Mouse (Mus musculus): ENCODE results near the gene Ppfia4.

Gene Ppfia4

GRCm38 (mm10) chr1:134339162-134339561 is 6.4 kb upstream of the Ppfia4 start:
- no peak for DNase-seq (ENCODE audit: low spot score in 2 of 2)

- DNase-seq (ENCODE audit: low spot score in 2 of 2) = no peak
These were observed 4.4 kb upstream of the Ppfia4 start for GRCm38 (mm10) chr1:134336958-134337710.

GRCm38 (mm10) chr1:134335924-134336810 is 3.4 kb upstream of the Ppfia4 start:
- no peak for DNase-seq (ENCODE audit: low spot score in 2 of 2)

- peak in 1 of 2 experiments; percentile 67 for DNase-seq (ENCODE audit: low spot score in 2 of 2)
These were observed 2.6 kb upstream of the Ppfia4 start for GRCm38 (mm10) chr1:134335211-134335923.

- no peak for DNase-seq (ENCODE audit: low spot score in 2 of 2)
These were observed 1.5 kb upstream of the Ppfia4 start for GRCm38 (mm10) chr1:134334111-134334827.

- no peak for DNase-seq (ENCODE audit: low spot score in 2 of 2)
These were observed 813 bp upstream of the Ppfia4 start for GRCm38 (mm10) chr1:134333371-134334110.

GRCm38 (mm10) chr1:134331879-134332635 is 671 bp downstream of the Ppfia4 start:
- peak in 1 of 2 experiments; percentile 68 for DNase-seq (ENCODE audit: low spot score in 2 of 2)

- DNase-seq (ENCODE audit: low spot score in 2 of 2) = no peak
These were observed 5.8 kb downstream of the Ppfia4 start for GRCm38 (mm10) chr1:134326841-134327346.

- DNase-seq (ENCODE audit: low spot score in 2 of 2) = no peak
These were observed 10.1 kb downstream of the Ppfia4 start for GRCm38 (mm10) chr1:134322591-134322990.

GRCm38 (mm10) chr1:134320691-134321301 is 11.9 kb downstream of the Ppfia4 start:
- DNase-seq (ENCODE audit: low spot score in 2 of 2) = no peak

GRCm38 (mm10) chr1:134318261-134318660 is 14.5 kb downstream of the Ppfia4 start:
- DNase-seq (ENCODE audit: low spot score in 2 of 2) = no peak

- DNase-seq (ENCODE audit: low spot score in 2 of 2) = no peak
These were observed 16.4 kb downstream of the Ppfia4 start for GRCm38 (mm10) chr1:134316361-134316760.

- DNase-seq (ENCODE audit: low spot score in 2 of 2) = no peak
These were observed 17.5 kb downstream of the Ppfia4 start for GRCm38 (mm10) chr1:134315181-134315580.

GRCm38 (mm10) chr1:134311760-134312159 is 21.0 kb downstream of the Ppfia4 start:
- DNase-seq (ENCODE audit: low spot score in 2 of 2) = no peak

- no peak for DNase-seq (ENCODE audit: low spot score in 2 of 2)
These were observed 22.0 kb downstream of the Ppfia4 start for GRCm38 (mm10) chr1:134310729-134311128.

GRCm38 (mm10) chr1:134310291-134310690 is 22.4 kb downstream of the Ppfia4 start:
- DNase-seq (ENCODE audit: low spot score in 2 of 2) = no peak

GRCm38 (mm10) chr1:134307409-134307808 is 25.3 kb downstream of the Ppfia4 start:
- no peak for DNase-seq (ENCODE audit: low spot score in 2 of 2)

GRCm38 (mm10) chr1:134304940-134305339 is 27.8 kb downstream of the Ppfia4 start:
- no peak for DNase-seq (ENCODE audit: low spot score in 2 of 2)

GRCm38 (mm10) chr1:134302568-134303238 is 30.0 kb downstream of the Ppfia4 start:
- DNase-seq (ENCODE audit: low spot score in 2 of 2) = no peak

Measured in frontal cortex, postnatal 10 days (tissue).